Mouse (Mus musculus) urinary bladder, postnatal 36 days (tissue): Measurements from ENCODE around the gene Rimbp2.
A peak's percentile ranks its signal among the peaks of the same experiment; 100 is the strongest.
"Not testable (repeated sequence)": the region's sequence is repeated elsewhere in the genome, so short reads cannot be mapped to it uniquely, and the experiment has no call there.

Source experiments
- DNase-seq, 2 experiments: peaks; one replicate each; pipeline ENCODE4 v3.0.0; 2022; ENCODE audit warnings: low spot score in 2 of 2, mixed read lengths in 1 of 2

Gene Rimbp2

DNA sequence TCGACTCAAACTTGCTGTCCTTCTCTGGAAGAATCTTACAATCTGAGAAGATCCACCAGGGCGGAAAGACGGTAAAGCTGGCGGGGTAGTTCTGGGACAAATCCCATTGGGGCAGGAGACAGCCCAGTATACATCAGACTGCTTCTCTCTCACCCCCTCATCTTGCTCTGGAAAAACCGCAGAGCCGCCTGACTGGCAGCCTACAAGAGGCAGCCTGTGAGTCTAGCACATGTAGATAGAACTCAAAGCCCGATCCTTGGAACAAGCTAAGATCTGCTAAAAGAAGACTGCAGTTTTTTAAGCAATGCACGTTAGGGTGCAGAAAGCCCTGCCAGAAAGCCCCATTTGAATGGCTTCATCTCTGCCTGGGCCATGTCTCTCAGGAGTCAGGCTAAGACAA, 207.0 kb downstream of the Rimbp2 start:
- DNase-seq = no peak

DNA sequence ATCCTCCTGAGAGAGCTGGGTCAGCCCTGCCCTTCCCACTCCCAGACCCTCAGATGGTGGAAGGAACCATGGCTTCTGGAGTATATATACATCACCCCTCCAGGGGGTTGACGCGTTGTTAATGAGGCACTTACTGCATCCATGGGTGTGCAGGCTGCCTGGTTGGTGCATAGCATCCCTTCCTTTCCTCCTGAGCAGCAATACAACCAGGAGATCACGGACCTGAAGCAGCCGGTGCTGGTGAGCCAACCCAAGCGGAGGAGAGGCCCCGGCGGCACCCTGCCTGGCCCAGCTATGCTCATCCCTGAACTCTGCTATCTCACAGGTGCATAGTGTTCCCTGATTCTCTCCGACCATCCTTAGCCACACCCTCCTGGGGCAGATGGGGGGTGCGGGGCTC, 208.1 kb downstream of the Rimbp2 start:
- no peak for DNase-seq

DNA sequence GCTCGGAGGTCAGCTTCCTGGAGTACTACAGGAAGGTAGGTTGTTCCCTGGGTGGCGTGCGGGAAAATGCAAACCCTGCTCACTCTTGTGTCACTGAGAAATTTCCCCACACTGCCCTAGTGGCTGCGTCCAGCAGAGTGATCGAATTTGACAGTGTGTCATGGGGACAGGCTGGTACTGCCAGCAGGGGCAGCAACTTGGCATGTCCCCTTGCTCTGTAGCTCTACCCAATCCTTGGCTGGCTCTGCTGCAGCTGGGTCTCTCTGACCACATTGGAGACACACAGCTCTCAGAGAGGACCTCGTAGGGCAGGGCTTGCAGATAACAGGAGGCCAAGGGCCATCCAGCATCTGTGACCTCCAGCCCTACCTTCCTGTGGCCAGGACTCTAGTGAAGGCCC, 208.9 kb downstream of the Rimbp2 start:
- no peak for DNase-seq

DNA sequence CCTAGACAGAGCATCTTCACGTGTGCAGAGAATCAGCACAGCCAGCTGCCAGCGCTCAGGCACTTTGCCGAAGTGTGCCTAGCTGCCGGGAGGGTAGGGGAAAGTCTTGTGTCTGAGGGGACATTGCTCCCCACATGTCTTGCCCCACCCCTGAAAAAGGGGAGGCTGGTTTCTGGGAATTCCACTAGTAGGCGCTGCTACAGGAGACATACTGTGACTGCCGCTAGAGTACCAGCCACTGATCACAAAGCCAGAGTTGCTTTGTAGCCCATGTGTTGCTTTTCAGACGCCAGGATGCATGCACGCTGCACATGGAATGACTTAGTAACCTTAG, 213.5 kb downstream of the Rimbp2 start:
- no peak for DNase-seq

DNA sequence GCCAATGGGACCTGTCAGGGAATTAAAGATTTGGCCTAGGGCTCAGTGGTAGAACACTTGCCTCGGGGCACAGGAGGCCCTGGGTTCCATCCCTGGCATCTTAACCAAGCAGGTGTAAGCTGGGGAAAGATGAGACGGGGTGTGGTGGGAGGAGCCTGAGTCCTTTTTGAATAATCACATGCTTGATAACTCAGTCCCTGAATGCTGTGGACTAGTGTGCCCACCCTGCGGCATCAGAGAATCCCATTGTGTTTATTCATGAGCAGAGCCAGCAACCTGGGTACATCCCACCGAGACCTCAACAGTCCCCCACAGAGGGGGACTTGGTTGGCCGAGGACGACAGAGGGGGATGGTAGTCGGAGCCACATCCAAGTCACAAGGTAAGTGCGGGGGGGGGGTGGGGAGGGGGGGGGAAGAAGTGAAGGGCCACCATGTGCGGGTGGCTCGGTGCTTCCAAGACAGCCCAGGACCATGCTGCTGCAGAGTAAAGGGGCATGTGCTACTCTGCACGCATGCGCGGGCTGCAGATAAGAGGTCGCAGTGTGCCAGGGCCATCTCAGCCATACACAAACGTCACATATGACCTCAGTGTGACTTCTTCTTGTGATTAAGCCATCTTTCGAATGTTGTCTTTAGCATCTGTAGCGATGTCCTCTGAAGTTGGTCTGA, 214.0 kb downstream of the Rimbp2 start:
- DNase-seq = no peak

DNA sequence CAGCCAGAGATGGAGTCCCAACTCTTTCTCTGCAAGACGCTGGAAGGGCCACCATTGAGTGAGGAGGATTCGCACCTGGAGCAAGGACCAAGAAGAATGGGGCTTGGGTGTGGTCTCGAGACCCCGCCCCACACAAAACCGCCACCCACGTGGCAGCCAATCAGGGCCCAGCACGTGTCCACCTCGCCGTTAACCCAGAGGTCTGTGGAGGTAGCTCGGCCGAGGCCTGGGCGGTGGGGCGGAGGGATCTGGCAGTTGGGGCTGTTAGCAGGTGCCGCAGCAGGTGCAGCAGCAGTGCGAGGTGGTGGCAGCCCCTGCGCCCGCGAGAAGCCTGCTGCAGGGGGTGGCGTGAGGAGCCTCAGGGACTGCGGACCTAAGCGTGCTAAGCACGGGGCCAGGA, 217.4 kb downstream of the Rimbp2 start:
- DNase-seq = no peak

DNA sequence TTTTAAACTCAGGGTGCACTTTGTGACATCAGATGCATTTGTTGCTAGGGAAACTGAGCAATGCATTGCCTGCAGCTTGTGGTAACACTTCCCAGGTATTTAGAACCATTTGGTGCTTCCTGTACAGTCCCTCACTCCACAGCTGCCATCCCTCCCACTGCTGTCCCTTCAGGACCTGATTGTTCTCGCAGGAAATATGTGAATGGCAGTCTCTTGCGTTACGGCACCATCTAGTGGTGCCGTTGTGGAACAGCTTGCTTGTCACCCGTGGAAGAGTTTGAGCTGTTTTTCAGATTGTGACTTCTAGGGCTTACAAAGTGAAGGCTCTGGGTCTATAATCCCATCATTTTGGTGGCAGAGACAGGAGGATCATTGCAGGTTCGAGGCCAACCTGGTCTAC, 219.3 kb downstream of the Rimbp2 start:
- DNase-seq = peak; percentile 16 to 27

DNA sequence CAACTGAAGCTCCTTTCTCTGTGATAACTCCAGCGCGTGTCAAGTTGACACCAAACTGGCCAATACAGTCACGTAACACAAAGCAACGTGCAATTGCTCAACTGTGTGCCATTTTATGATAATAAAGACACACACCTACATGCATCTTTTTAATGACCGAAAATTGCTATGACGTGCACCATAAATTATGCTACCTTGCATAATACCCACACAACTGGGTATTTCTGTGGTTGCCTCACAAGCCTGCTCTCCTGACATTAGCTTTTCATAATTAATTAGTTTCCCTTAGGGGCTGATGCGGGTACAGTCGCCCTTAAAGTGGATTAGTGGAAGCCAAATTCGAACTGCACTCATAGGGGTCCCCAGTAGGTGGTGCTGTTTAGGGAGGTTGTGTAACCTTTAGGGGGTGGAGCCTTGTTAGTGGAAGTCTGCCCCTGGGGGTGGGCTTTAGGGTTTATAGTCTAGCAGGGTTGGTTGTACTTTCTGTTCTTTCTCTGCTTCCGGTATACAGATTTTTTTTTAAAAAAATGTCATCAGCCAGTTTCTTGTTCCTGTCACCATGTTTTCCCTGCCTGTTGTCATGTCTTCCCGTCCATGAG, 220.8 kb downstream of the Rimbp2 start:
- no peak for DNase-seq

DNA sequence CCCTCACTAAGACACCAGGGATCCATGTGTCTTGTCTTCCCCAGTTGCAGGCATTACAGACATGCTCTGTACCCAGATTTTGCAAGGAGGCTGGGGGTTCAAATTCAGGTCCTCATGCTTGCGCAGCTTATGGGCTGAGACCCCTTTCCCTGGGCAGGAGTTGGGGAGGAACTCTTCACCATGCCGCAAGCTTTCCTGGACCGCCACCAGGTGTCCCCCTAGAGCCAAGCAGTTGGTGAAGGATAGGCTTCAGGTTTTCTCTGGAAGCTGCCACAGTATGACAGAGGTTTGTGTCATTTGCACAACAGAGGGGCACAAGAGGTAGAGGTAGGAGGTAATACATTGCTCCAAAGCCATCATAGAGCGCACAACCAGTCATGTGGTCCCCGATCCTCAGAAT, 222.7 kb downstream of the Rimbp2 start:
- no peak for DNase-seq

DNA sequence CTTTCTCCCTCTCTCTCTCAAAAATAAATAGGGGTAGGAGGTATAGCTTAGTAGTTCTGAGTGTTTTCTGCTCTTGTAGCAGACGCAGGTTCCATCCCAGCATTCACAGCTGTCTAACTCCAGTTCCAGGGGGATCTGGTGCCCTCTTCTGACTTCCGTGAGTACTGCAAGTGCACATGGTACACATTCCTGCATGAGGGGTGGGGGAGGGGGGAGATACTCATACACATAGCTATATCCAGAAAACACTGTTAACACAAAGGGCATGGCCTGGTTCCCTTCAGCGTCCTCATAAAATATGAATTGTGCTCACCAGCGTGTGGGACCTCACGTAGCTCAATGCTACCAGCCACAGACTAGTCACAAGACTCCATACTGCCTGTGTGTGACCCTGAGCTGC, 223.9 kb downstream of the Rimbp2 start:
- DNase-seq = no peak

DNA sequence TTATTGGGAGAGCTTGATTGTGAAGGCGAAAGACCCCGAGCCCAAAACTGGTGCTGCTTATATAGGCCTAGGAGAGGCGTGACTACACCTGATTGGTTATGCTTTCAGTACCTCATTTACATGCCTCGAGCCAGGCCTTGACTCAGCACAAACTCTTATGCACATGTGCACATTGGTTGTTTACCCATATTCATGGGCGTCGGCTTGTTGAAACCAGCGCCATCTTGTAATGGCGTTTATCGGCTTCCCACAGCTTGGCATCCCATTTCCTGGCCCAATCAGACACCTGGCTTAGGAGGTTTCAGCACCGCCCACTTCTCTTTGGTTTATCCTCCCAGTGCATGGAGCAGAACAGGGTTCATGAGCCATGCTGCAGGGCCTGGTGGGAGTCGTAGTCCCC, 232.8 kb downstream of the Rimbp2 start:
- DNase-seq = not testable (repeated sequence)

DNA sequence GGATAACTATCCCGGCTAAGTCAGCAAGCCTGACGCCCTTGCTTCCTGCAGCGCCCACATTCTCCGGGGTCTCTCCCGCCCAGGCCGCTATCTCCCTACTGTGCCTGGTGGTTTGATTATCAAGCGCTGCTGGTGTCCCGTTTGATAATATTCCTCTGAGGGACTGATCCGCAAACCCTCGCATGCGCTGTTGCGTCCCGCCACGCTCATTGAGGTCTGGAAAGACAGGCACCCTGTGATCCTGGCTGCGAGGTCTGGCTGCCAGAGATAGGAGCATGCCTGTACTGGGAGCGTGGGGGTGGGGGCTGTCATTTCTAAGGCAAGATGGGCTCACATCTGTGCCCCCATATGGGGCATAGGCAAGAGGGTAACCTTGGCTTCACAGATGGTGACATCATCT, 238.1 kb downstream of the Rimbp2 start:
- no peak for DNase-seq

DNA sequence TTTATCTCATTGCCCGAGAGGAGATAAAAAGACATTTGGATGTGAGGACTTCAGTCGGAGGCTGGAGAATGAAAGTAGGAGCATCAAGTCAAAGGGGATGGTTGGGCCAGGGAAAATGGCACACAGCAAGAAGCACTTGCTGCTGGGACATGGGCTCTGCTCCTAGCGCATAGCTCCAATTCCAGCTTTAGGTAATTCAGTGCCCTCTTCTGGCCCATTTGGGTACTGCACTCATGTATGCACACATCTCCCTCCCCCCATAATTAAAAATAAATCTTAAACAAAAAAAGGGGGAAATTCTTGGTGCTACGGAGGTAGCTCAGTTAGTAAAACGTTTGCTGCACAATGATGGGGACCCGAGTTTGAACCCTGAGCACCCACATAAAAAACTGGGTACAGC, 241.4 kb downstream of the Rimbp2 start:
- no peak for DNase-seq

DNA sequence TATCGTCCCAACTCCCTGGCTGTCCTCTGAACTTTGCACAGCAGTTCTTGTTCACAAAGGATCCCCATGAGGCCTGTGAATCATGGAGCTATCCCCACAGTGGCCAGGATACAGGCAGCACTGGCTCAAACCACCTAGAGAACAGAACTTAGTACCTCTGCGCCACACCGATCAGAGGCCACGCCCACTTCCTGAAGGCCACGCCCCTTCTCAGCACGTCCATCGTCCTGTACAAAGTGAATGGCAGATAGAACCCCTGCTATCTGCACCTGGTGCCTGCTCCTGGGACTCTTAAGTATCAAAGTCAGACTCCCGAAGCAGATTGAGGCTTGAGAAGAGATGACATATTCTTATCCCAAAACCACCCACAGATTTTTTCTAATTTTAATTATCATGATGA, 242.7 kb downstream of the Rimbp2 start:
- no peak for DNase-seq

DNA sequence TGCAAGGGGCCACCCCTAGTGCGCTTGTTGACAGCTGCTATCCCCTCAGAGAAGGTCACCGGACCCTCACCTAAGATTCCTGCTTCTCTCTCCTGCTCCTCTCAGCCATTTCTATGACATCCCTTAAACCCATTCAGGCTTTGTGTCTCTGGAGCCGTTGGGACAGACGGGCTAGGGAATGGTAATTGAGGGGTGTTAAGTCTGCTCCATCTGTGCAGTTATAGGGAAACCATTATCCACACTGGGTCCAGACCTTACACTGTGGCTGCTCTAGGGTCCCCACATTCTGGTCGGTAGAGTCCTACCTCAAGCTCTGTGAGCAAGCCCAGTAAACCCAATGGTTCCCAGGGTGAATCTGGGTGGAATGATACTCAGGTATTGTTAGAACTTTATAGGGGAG, 244.4 kb downstream of the Rimbp2 start:
- DNase-seq = no peak
